Mouse (Mus musculus): ENCODE data around the gene Chrnb1.

GRCm38 (mm10) chr11:69836703-69837576 is 41.2 kb upstream of the Chrnb1 start:
- TF ChIP-seq POLR2A (IDR thresholded peaks at IDR 0.05; ENCODE audit: extremely low read depth, insufficient read depth, low read length) (no peak), CTCF (IDR thresholded peaks at IDR 0.05; ENCODE audit: low read depth, low read length) (no peak)
